9 mouse cellular contexts compared by ENCODE assay signal in the genomic region with DNA sequence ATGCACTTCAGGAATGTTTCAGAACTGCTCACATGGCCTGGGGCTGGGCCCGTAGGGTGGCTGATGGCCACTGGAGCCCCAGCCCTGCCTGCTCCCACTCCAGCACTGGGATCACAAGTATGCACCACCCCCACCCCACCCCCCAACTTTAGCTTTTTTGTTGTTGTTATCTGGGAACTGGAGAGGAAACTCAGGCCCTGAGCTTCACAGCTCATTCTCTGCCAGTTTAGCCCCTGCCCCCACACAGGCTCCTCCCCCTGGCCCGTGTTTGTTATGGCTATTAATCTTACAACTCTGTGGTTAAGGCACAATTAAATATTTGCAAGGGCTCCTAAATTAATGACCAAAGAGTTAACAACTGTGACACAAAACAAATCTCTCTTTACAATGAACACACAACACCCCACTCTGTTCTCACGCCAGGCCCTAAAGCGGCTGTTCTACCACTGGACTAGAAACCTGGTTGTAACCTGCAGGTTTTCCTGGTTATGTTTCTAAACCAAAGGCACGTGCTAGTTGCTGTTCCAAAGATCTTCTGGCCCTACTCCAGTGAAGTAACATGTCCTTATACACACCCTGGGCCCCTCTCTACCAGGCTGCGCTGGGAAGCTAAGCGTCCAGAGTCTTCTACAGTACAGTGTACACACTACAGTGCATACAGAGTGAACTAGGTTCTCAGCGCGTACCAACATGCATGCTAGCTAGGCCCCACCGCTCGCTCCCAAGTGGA. TPM values are rescaled to one million over a fixed set of nuclear protein-coding genes. Genes with fewer than 3 reads are reported as not detected.
A peak's percentile ranks its signal among the peaks of the same experiment; 100 is the strongest.
DNase-seq lines count a peak whose midpoint lies in the region; ATAC-seq and TF ChIP-seq lines count a peak whose summit lies in the region.
"Had no signal": no experiment of that assay in that cellular context is flagged by ENCODE, and none has a peak within 500 bp of the region (broad histone marks: within the 10 kb centered on the region; RNA-seq: fewer than 3 reads in every experiment).

No protein-coding gene starts in this region.

- no peaks in the 10 kb centered on the region for H3K9me3 ChIP-seq in limb, embryonic 11.5 days (ENCODE audit: control insufficient read depth, low read length)

- TF ChIP-seq CTCF in small intestine, adult 2 months (IDR thresholded peaks at IDR 0.05; ENCODE audit: extremely low read depth, insufficient read length, insufficient replicate concordance, low read depth, low read length), result no peak

- H3K36me3 ChIP-seq in limb, embryonic 11.5 days (ENCODE audit: control insufficient read depth, insufficient read depth, low read length), result no peaks in the 10 kb centered on the region
- peaks cover 9% of the 10 kb centered on the region for H3K36me3 ChIP-seq in small intestine, adult 2 months (ENCODE audit: control insufficient read depth, insufficient read depth, low read length)

- H3K9ac ChIP-seq in limb, embryonic 11.5 days (ENCODE audit: low read length), result no peak overlapping the region

- 75% methylated on average over 11 of the region's 11 CpGs for WGBS in limb, embryonic 11.5 days
- 35% methylated on average over 11 of the region's 11 CpGs for WGBS in small intestine, adult 2 months

- H3K4me3 ChIP-seq in limb, embryonic 11.5 days (ENCODE audit: low read depth, low read length), result no peak overlapping the region
- H3K4me3 ChIP-seq in small intestine, adult 2 months (ENCODE audit: low read depth, low read length), result 0 out of 2 replicates have a peak overlapping the region, but pooled peaks have one; percentile 22

- no peak overlapping the region for H3K4me2 ChIP-seq in limb, embryonic 11.5 days (ENCODE audit: low read depth, severe bottlenecking)

- no peak for TF ChIP-seq POLR2A in small intestine, adult 2 months (IDR thresholded peaks at IDR 0.05; ENCODE audit: low read depth, low read length)

- ATAC-seq in limb, embryonic 11.5 days (ENCODE audit: insufficient number of reproducible peaks, low FRiP score, low TSS enrichment, low read depth), result no peak

- no peaks in the 10 kb centered on the region for H3K27me3 ChIP-seq in limb, embryonic 11.5 days (ENCODE audit: control insufficient read depth, insufficient read depth, low read length)
- H3K27me3 ChIP-seq in small intestine, adult 2 months (ENCODE audit: control insufficient read depth, insufficient read depth, low read length), result no peaks in the 10 kb centered on the region

- H3K27ac ChIP-seq in limb, embryonic 11.5 days (replicated peaks; ENCODE audit: low read depth, low read length), result 0 out of 2 replicates have a peak overlapping the region, but pooled peaks have one; percentile 26
- peak overlapping the region; percentile 34; the same call in 1 of the 2 replicates for H3K27ac ChIP-seq in small intestine, adult 2 months (ENCODE audit: insufficient read depth, low read depth, low read length)

- H3K4me1 ChIP-seq in limb, embryonic 11.5 days (ENCODE audit: control insufficient read depth, insufficient read depth, low read length), result peaks cover 16% of the 10 kb centered on the region
- peaks cover 26% of the 10 kb centered on the region for H3K4me1 ChIP-seq in small intestine, adult 2 months (ENCODE audit: control insufficient read depth, insufficient read depth, insufficient read length, low read length)

- DNase-seq in lung, adult 18-20 months, result peak; percentile 14 to 27
- no peak for DNase-seq in lung, postnatal 25 days (ENCODE audit: low spot score)
- peak; percentile 29 for DNase-seq in heart, postnatal 4 days
- no peak for DNase-seq in limb, embryonic 11.5 days (ENCODE audit: low spot score)
- no peak for DNase-seq in frontal cortex, postnatal 25 days (ENCODE audit: low spot score in 2 of 2)
- DNase-seq in thymus, postnatal 36 days, result no peak
- no peak for DNase-seq in embryo, embryonic 9.5 days (ENCODE audit: extremely low spot score)
- DNase-seq: gastrocnemius, postnatal 14 days had no signal

RNA-seq across cellular contexts. Expression of gene Isca1, which starts 2.7 kb away (rescaled TPM):
- 100 to 1,000 TPM; 158 to 168 TPM for total RNA-seq in heart, postnatal 4 days (2021)
- 103 and 108 TPM in 2 replicates for polyA plus RNA-seq in limb, embryonic 11.5 days (2014; fragmentation: Nextera tagmentation; extraction: Ambion mirVana)
- 28.8 and 40.1 TPM in 2 replicates for polyA plus RNA-seq in small intestine, adult 2 months (2012; rRNA removed)

RNA-seq across cellular contexts. Expression of gene Gm49354, which starts 15.1 kb away (rescaled TPM):
- total RNA-seq in heart, postnatal 4 days (2021), result not detected
- not detected in 2 replicates for polyA plus RNA-seq in limb, embryonic 11.5 days (2014; fragmentation: Nextera tagmentation; extraction: Ambion mirVana)
- polyA plus RNA-seq in small intestine, adult 2 months (2012; rRNA removed), result not detected in 2 replicates
- total RNA-seq: gastrocnemius, postnatal 14 days had no signal

RNA-seq across cellular contexts. Expression of gene 1700014D04Rik, which starts 20.4 kb away (rescaled TPM):
- total RNA-seq in heart, postnatal 4 days (2021), result under 1 TPM; 0.14 to 0.38 TPM
- 0.58 TPM in 1 of 2 replicates, not detected in the other for polyA plus RNA-seq in limb, embryonic 11.5 days (2014; fragmentation: Nextera tagmentation; extraction: Ambion mirVana)
- polyA plus RNA-seq in small intestine, adult 2 months (2012; rRNA removed), result 0.04 TPM in 1 of 2 replicates, not detected in the other
- total RNA-seq: gastrocnemius, postnatal 14 days had no signal

RNA-seq across cellular contexts. Expression of gene Spata31d1d, which starts 35.4 kb away (rescaled TPM):
- total RNA-seq in heart, postnatal 4 days (2021), result not detected
- not detected in 2 replicates for polyA plus RNA-seq in limb, embryonic 11.5 days (2014; fragmentation: Nextera tagmentation; extraction: Ambion mirVana)
- not detected in 2 replicates for polyA plus RNA-seq in small intestine, adult 2 months (2012; rRNA removed)
- total RNA-seq: gastrocnemius, postnatal 14 days had no signal

RNA-seq across cellular contexts. Expression of gene Spata31d1b, which starts 54.9 kb away (rescaled TPM):
- not detected for total RNA-seq in heart, postnatal 4 days (2021)
- not detected in 2 replicates for polyA plus RNA-seq in limb, embryonic 11.5 days (2014; fragmentation: Nextera tagmentation; extraction: Ambion mirVana)
- polyA plus RNA-seq in small intestine, adult 2 months (2012; rRNA removed), result not detected in 2 replicates
- total RNA-seq: gastrocnemius, postnatal 14 days had no signal

Comparison
In these comparisons a context has a peak if more than half of its experiments do, and no peak if none do; other contexts are left out.
1. DNase-seq: peak in lung, adult 18-20 months (2 of 2) and heart, postnatal 4 days (single experiment); none in lung, postnatal 25 days (single experiment), limb, embryonic 11.5 days (single experiment), frontal cortex, postnatal 25 days (0 of 2), thymus, postnatal 36 days (0 of 2) and embryo, embryonic 9.5 days (single experiment).